Mouse (Mus musculus) ES-E14 (cell line): ENCODE data around the gene Jph4.

Source experiments
- HCFC1 ChIP-seq: IDR thresholded peaks from 2 replicates; pipeline ENCODE4 v1.6.1; 2012; ENCODE audit warnings: low read length, inconsistent platforms, borderline replicate concordance; ENCODE audit not compliant: insufficient read depth
- ZC3H11A ChIP-seq: IDR thresholded peaks from 2 replicates; pipeline ENCODE4 v1.6.1; 2012; ENCODE audit warnings: low read depth, mild to moderate bottlenecking, inconsistent platforms, low read length, borderline replicate concordance

- TF ChIP-seq HCFC1 (no peak), ZC3H11A (no peak)
These were observed 50.7 kb downstream of the Jph4 start for GRCm38 (mm10) chr14:55066042-55066441.
